Mouse (Mus musculus): Measurements from ENCODE around the gene Sde2. TPM values are rescaled to one million over a fixed set of nuclear protein-coding genes. Genes with fewer than 3 reads are reported as not detected.

The Sde2 gene
- polyA plus RNA-seq, 1 experiment = 18.4 TPM

DNA sequence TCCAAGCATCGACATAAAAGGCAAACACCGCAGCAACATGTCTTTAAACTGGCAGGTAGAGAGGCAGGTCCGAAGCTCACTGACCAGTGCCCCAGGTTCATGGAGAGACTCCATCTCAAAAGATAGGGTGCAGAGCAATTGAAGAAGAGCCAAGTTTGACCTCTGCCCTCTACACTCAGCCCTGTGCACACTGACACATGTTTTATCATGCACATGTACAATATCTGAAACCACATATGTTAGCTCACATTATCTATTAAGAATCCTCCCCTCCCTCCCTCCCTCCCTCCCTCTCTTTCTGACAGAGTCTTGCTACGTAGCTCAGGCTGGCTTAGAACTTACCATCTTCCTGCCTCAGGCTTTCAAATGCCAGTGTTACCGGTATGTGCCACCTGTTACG lies 29.8 kb upstream of the Sde2 start:
- Histone ChIP-seq H3K27ac (ENCODE audit: control insufficient read depth, insufficient read depth, low read length) (no peak overlapping the region), H3K27me3 (ENCODE audit: control insufficient read depth, insufficient read depth, low read length) (no peaks in the 10 kb centered on the region), H3K4me3 (ENCODE audit: control insufficient read depth, insufficient read depth, low read length) (no peak overlapping the region), H3K4me1 (replicated peaks; ENCODE audit: control insufficient read depth, insufficient read depth, low read length) (peaks cover 9% of the 10 kb centered on the region), H3K36me3 (ENCODE audit: control insufficient read depth, insufficient read depth, low read length) (no peaks in the 10 kb centered on the region)
- WGBS = 92% methylated on average over 6 of the region's 6 CpGs
- DNase-seq = no peak
- TF ChIP-seq POLR2A (IDR thresholded peaks at IDR 0.05; ENCODE audit: control insufficient read depth, extremely low read depth, insufficient read depth, low read length, poor library complexity) = no peak
- TF ChIP-seq CTCF (IDR thresholded peaks at IDR 0.05; ENCODE audit: borderline replicate concordance, control insufficient read depth, extremely low read depth, insufficient read depth, low read length, poor library complexity) = no peak

DNA sequence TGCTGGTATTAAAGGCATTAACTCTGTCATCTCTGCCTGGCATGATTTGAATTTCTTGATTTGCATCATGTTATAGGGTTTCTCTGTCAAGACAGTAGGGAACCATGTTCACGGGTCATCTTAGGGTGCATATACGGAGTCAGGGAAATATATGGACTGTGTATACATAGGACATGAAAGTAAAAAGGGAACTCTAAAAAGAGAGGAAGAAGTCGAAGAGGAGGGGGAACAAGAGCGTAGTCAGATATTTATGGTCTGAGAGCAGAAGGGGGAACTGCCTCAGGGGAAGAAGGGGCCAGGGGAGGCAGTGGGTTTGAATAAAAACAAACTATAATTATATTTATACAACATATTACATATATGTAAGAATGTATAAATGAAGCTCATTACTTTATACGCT lies 28.7 kb upstream of the Sde2 start:
- Histone ChIP-seq H3K4me1 (replicated peaks; ENCODE audit: control insufficient read depth, insufficient read depth, low read length) (peaks cover 9% of the 10 kb centered on the region), H3K27ac (ENCODE audit: control insufficient read depth, insufficient read depth, low read length) (no peak overlapping the region), H3K27me3 (ENCODE audit: control insufficient read depth, insufficient read depth, low read length) (no peaks in the 10 kb centered on the region), H3K4me3 (ENCODE audit: control insufficient read depth, insufficient read depth, low read length) (no peak overlapping the region), H3K36me3 (ENCODE audit: control insufficient read depth, insufficient read depth, low read length) (no peaks in the 10 kb centered on the region)
- TF ChIP-seq CTCF (IDR thresholded peaks at IDR 0.05; ENCODE audit: borderline replicate concordance, control insufficient read depth, extremely low read depth, insufficient read depth, low read length, poor library complexity) = no peak
- TF ChIP-seq POLR2A (IDR thresholded peaks at IDR 0.05; ENCODE audit: control insufficient read depth, extremely low read depth, insufficient read depth, low read length, poor library complexity) = no peak
- WGBS = 72% methylated on average over 5 of the region's 5 CpGs
- no peak for DNase-seq

DNA sequence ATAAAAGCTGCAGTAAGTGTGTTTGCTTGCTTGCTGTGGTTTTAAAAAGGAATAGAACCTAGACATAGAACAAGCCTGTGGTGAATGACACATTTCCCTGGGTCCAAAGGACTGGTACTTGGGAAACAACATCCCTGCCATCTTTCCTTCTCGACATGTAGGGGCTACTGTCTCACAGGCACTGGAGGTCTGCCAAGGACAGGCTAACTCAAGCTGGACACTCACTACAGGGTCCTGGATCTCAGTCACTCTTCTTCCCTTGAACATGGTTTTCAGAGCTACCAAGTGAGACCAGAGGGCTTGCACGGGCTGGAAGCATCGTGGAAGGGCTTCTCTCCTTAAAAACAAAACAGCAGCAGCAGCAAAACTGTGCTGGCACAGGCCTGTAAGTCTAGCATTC lies 27.2 kb upstream of the Sde2 start:
- H3K27ac ChIP-seq (ENCODE audit: control insufficient read depth, insufficient read depth, low read length) = no peak overlapping the region
- TF ChIP-seq CTCF (IDR thresholded peaks at IDR 0.05; ENCODE audit: borderline replicate concordance, control insufficient read depth, extremely low read depth, insufficient read depth, low read length, poor library complexity) (no peak), POLR2A (IDR thresholded peaks at IDR 0.05; ENCODE audit: control insufficient read depth, extremely low read depth, insufficient read depth, low read length, poor library complexity) (no peak)
- no peaks in the 10 kb centered on the region for H3K36me3 ChIP-seq (ENCODE audit: control insufficient read depth, insufficient read depth, low read length)
- peaks cover 9% of the 10 kb centered on the region for H3K4me1 ChIP-seq (replicated peaks; ENCODE audit: control insufficient read depth, insufficient read depth, low read length)
- no peak overlapping the region for H3K4me3 ChIP-seq (ENCODE audit: control insufficient read depth, insufficient read depth, low read length)
- H3K27me3 ChIP-seq (ENCODE audit: control insufficient read depth, insufficient read depth, low read length) = no peaks in the 10 kb centered on the region
- 90% methylated on average over 3 of the region's 3 CpGs for WGBS
- DNase-seq = no peak

DNA sequence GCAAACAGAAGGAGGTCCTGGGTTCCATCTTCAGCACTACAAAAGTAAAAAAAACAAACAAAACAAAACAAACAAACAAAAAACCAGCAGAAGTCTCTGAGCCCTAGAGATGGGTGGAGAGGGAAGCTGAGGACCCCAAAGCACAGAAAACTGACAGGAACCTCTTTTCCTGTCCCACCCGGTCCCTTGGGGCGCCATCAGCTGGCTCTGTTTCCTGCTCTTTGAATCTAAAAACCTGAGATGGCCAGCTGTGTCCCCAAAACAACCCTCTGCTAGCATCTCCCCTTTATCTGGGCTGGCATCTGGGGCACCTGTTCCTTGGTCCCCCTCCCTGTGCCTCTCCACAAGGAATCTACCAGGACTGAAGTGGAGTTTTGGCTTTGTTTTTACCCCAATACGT lies 26.2 kb upstream of the Sde2 start:
- peak; percentile 53 for DNase-seq
- 8% methylated on average over 3 of the region's 3 CpGs for WGBS
- Histone ChIP-seq H3K27ac (ENCODE audit: control insufficient read depth, insufficient read depth, low read length) (peak overlapping the region; percentile 75; the same call in 1 of the 2 replicates), H3K4me3 (ENCODE audit: control insufficient read depth, insufficient read depth, low read length) (peak overlapping the region; percentile 32), H3K27me3 (ENCODE audit: control insufficient read depth, insufficient read depth, low read length) (no peaks in the 10 kb centered on the region), H3K36me3 (ENCODE audit: control insufficient read depth, insufficient read depth, low read length) (no peaks in the 10 kb centered on the region), H3K4me1 (replicated peaks; ENCODE audit: control insufficient read depth, insufficient read depth, low read length) (peaks cover 11% of the 10 kb centered on the region)
- no peak for TF ChIP-seq CTCF (IDR thresholded peaks at IDR 0.05; ENCODE audit: borderline replicate concordance, control insufficient read depth, extremely low read depth, insufficient read depth, low read length, poor library complexity)
- TF ChIP-seq POLR2A (IDR thresholded peaks at IDR 0.05; ENCODE audit: control insufficient read depth, extremely low read depth, insufficient read depth, low read length, poor library complexity) = no peak

DNA sequence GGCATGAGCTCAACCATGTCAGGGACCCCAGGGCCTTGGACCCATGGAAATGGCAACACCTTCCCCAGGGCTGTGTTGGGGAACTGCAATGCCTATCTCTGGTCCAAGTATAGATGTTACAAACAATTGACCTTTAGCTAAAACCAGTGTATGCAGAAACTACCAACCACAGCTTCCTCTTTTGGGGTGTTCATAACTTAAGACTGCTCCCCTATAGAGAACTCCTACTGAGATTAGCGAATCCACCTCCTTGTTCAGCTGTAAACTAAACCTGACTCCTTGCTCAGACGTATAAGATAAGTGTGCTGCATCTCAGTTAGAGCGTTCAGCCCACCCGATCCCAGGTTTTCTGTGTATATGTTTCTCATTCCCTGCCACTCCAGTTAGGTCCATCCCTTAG lies 24.3 kb upstream of the Sde2 start:
- H3K27me3 ChIP-seq (ENCODE audit: control insufficient read depth, insufficient read depth, low read length) = no peaks in the 10 kb centered on the region
- no peaks in the 10 kb centered on the region for H3K36me3 ChIP-seq (ENCODE audit: control insufficient read depth, insufficient read depth, low read length)
- 74% methylated on average over 4 of the region's 4 CpGs for WGBS
- TF ChIP-seq POLR2A (IDR thresholded peaks at IDR 0.05; ENCODE audit: control insufficient read depth, extremely low read depth, insufficient read depth, low read length, poor library complexity) (no peak), CTCF (IDR thresholded peaks at IDR 0.05; ENCODE audit: borderline replicate concordance, control insufficient read depth, extremely low read depth, insufficient read depth, low read length, poor library complexity) (no peak)
- DNase-seq = no peak
- H3K4me1 ChIP-seq (replicated peaks; ENCODE audit: control insufficient read depth, insufficient read depth, low read length) = peaks cover 23% of the 10 kb centered on the region
- no peak overlapping the region for H3K4me3 ChIP-seq (ENCODE audit: control insufficient read depth, insufficient read depth, low read length)
- no peak overlapping the region for H3K27ac ChIP-seq (ENCODE audit: control insufficient read depth, insufficient read depth, low read length)

GRCm38 (mm10) chr1:180829775-180830174 lies 21.2 kb upstream of the Sde2 start:
- DNase-seq = no peak
- Histone ChIP-seq H3K27ac (ENCODE audit: control insufficient read depth, insufficient read depth, low read length) (no peak overlapping the region), H3K4me3 (ENCODE audit: control insufficient read depth, insufficient read depth, low read length) (no peak overlapping the region)

DNA sequence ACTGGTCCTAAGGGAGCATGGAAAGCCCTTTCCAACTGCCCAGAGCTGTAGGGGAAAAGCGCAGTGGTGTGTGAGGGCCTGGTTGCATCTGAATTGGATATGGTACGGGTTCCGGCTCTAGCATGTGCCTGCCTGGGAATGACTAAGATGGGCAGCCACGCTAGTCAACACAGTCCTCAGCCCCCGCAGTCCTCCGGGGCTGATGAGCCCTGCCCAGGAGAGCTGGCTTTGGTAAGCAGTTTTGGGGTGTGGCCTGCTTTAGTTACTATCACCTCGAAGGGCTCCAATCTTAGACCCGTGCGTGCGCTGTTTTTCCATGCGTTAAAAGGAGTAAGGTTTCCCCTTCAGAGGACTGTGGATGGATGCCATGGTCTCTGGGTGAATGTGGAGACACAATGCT lies 20.8 kb upstream of the Sde2 start:
- no peaks in the 10 kb centered on the region for H3K27me3 ChIP-seq (ENCODE audit: control insufficient read depth, insufficient read depth, low read length)
- WGBS = 90% methylated on average over 11 of the region's 11 CpGs
- H3K27ac ChIP-seq (ENCODE audit: control insufficient read depth, insufficient read depth, low read length) = no peak overlapping the region
- no peaks in the 10 kb centered on the region for H3K36me3 ChIP-seq (ENCODE audit: control insufficient read depth, insufficient read depth, low read length)
- no peak overlapping the region for H3K4me3 ChIP-seq (ENCODE audit: control insufficient read depth, insufficient read depth, low read length)
- peaks cover 13% of the 10 kb centered on the region for H3K4me1 ChIP-seq (replicated peaks; ENCODE audit: control insufficient read depth, insufficient read depth, low read length)
- TF ChIP-seq POLR2A (IDR thresholded peaks at IDR 0.05; ENCODE audit: control insufficient read depth, extremely low read depth, insufficient read depth, low read length, poor library complexity) (no peak), CTCF (IDR thresholded peaks at IDR 0.05; ENCODE audit: borderline replicate concordance, control insufficient read depth, extremely low read depth, insufficient read depth, low read length, poor library complexity) (no peak)
- DNase-seq = no peak

More at GRCm38 (mm10) chr1:180829775-180830174, 21.2 kb upstream of the Sde2 start:
- no peak for TF ChIP-seq CTCF (IDR thresholded peaks at IDR 0.05; ENCODE audit: borderline replicate concordance, control insufficient read depth, extremely low read depth, insufficient read depth, low read length, poor library complexity)
- TF ChIP-seq POLR2A (IDR thresholded peaks at IDR 0.05; ENCODE audit: control insufficient read depth, extremely low read depth, insufficient read depth, low read length, poor library complexity) = no peak
- peaks cover 17% of the 10 kb centered on the region for H3K4me1 ChIP-seq (replicated peaks; ENCODE audit: control insufficient read depth, insufficient read depth, low read length)
- H3K36me3 ChIP-seq (ENCODE audit: control insufficient read depth, insufficient read depth, low read length) = no peaks in the 10 kb centered on the region
- H3K27me3 ChIP-seq (ENCODE audit: control insufficient read depth, insufficient read depth, low read length) = no peaks in the 10 kb centered on the region
- 34% methylated on average over 11 of the region's 11 CpGs for WGBS
